Mouse (Mus musculus) kidney, embryonic 15.5 days (tissue): ENCODE results near the gene Plpp3. TPM values are rescaled to one million over a fixed set of nuclear protein-coding genes. Genes with fewer than 3 reads are reported as not detected.
A peak's percentile ranks its signal among the peaks of the same experiment; 100 is the strongest.

Experiments
- ATAC-seq: fragments of 200-750 bp; cut with Nextera tagmentation; replicated peaks from 2 replicates; pipeline ENCODE4 v1.8.0; 2017; ENCODE audit warnings: moderate TSS enrichment; ENCODE audit not compliant: low FRiP score
- H3K27ac ChIP-seq: fragments of 300-500 bp; sonication (generic); 2 replicates; pipeline ENCODE4 v1.5.1; 2015; ENCODE audit warnings: mild to moderate bottlenecking, inconsistent platforms
- H3K27me3 ChIP-seq: fragments of 300-500 bp; sonication (generic); 2 replicates; pipeline ENCODE4 v1.6.1; 2015; ENCODE audit warnings: inconsistent platforms
- H3K36me3 ChIP-seq: fragments of 300-500 bp; sonication (generic); 2 replicates; pipeline ENCODE4 v1.6.1; 2015; ENCODE audit warnings: inconsistent platforms
- H3K4me1 ChIP-seq: fragments of 300-500 bp; sonication (generic); 2 replicates; pipeline ENCODE4 v1.6.1; 2015; ENCODE audit warnings: inconsistent platforms
- H3K4me2 ChIP-seq: fragments of 300-500 bp; sonication (generic); 2 replicates; pipeline ENCODE4 v1.6.1; 2015; ENCODE audit warnings: moderate library complexity, mild to moderate bottlenecking, inconsistent platforms
- H3K4me3 ChIP-seq: fragments of 300-500 bp; sonication (generic); replicated peaks from 2 replicates; pipeline ENCODE4 v1.5.1; 2015; ENCODE audit warnings: mild to moderate bottlenecking, inconsistent platforms
- H3K9ac ChIP-seq: fragments of 300-500 bp; sonication (generic); 2 replicates; pipeline ENCODE4 v1.6.1; 2015; ENCODE audit warnings: mild to moderate bottlenecking, inconsistent platforms
- H3K9me3 ChIP-seq: fragments of 300-500 bp; sonication (generic); replicated peaks from 2 replicates; pipeline ENCODE4 v1.6.1; 2016; ENCODE audit warnings: inconsistent platforms
- WGBS: fragments of 180-500 bp; shearing (Covaris S2); methylation state at CpG from one replicate; pipeline ENCODE4 v1.1.7; 2015; ENCODE audit warnings: mixed read lengths; 5-methylcytosine and 5-hydroxymethylcytosine counted together
- polyA plus RNA-seq: library from polyadenylated mRNA; unstranded; fragments of >200 nt; fragmentation: Nextera tagmentation; extraction: Ambion mirVana; gene quantifications from 2 replicates; pipeline ENCODE4 v1.2.1, GENCODE M21; 2015

The Plpp3 gene
- polyA plus RNA-seq, 1 experiment from 2014 or later, result 65.5 TPM

GRCm38 (mm10) chr4:105273486-105273885 lies 116.3 kb downstream of the Plpp3 start:
- H3K4me1 ChIP-seq, result peaks cover 10% of the 10 kb centered on the region
- no peak for ATAC-seq

GRCm38 (mm10) chr4:105275616-105276015 lies 118.5 kb downstream of the Plpp3 start:
- peaks cover 10% of the 10 kb centered on the region for H3K4me1 ChIP-seq
- WGBS, result 43% methylated on average over 3 of the region's 3 CpGs
- H3K36me3 ChIP-seq, result no peaks in the 10 kb centered on the region
- no peak for ATAC-seq
- no peak overlapping the region for H3K27ac ChIP-seq
- H3K4me3 ChIP-seq, result no peak overlapping the region
- H3K4me2 ChIP-seq, result no peak overlapping the region
- no peaks in the 10 kb centered on the region for H3K27me3 ChIP-seq
- no peaks in the 10 kb centered on the region for H3K9me3 ChIP-seq
- no peak overlapping the region for H3K9ac ChIP-seq

More at GRCm38 (mm10) chr4:105273486-105273885, 116.3 kb downstream of the Plpp3 start:
- H3K27ac ChIP-seq, result no peak overlapping the region
- 83% methylated on average over 4 of the region's 4 CpGs for WGBS
- H3K36me3 ChIP-seq, result no peaks in the 10 kb centered on the region
- H3K27me3 ChIP-seq, result no peaks in the 10 kb centered on the region
- no peak overlapping the region for H3K9ac ChIP-seq
- H3K4me3 ChIP-seq, result no peak overlapping the region
- no peak overlapping the region for H3K4me2 ChIP-seq
- no peaks in the 10 kb centered on the region for H3K9me3 ChIP-seq

- no peak overlapping the region for H3K9ac ChIP-seq
- no peak for ATAC-seq
- H3K36me3 ChIP-seq, result no peaks in the 10 kb centered on the region
- H3K4me2 ChIP-seq, result no peak overlapping the region
- peaks cover 14% of the 10 kb centered on the region for H3K4me1 ChIP-seq
- WGBS, result 53% methylated on average over 14 of the region's 14 CpGs
- 0 out of 2 replicates have a peak overlapping the region, but pooled peaks have one; percentile 6 for H3K27ac ChIP-seq
- H3K4me3 ChIP-seq, result no peak overlapping the region
- H3K9me3 ChIP-seq, result no peaks in the 10 kb centered on the region
- no peaks in the 10 kb centered on the region for H3K27me3 ChIP-seq
These were observed 119.1 kb downstream of the Plpp3 start for GRCm38 (mm10) chr4:105276062-105276795.

- no peak for ATAC-seq
- no peak overlapping the region for H3K4me3 ChIP-seq
These were observed 121.0 kb downstream of the Plpp3 start for GRCm38 (mm10) chr4:105278161-105278560.

GRCm38 (mm10) chr4:105278571-105279410 lies 121.6 kb downstream of the Plpp3 start:
- no peak for ATAC-seq
- H3K27me3 ChIP-seq, result no peaks in the 10 kb centered on the region
- peaks cover 37% of the 10 kb centered on the region for H3K4me1 ChIP-seq
- H3K4me3 ChIP-seq, result no peak overlapping the region
- H3K9ac ChIP-seq, result no peak overlapping the region
- H3K27ac ChIP-seq, result no peak overlapping the region
- no peak overlapping the region for H3K4me2 ChIP-seq
- H3K9me3 ChIP-seq, result no peaks in the 10 kb centered on the region
- H3K36me3 ChIP-seq, result no peaks in the 10 kb centered on the region
- 77% methylated on average over 15 of the region's 15 CpGs for WGBS

More at GRCm38 (mm10) chr4:105278161-105278560, 121.0 kb downstream of the Plpp3 start:
- Histone ChIP-seq H3K9ac (no peak overlapping the region), H3K4me1 (peaks cover 34% of the 10 kb centered on the region), H3K4me2 (no peak overlapping the region), H3K27me3 (no peaks in the 10 kb centered on the region), H3K9me3 (no peaks in the 10 kb centered on the region), H3K27ac (no peak overlapping the region), H3K36me3 (no peaks in the 10 kb centered on the region)
- 59% methylated on average over 9 of the region's 9 CpGs for WGBS

- Histone ChIP-seq H3K4me2 (no peak overlapping the region), H3K36me3 (no peaks in the 10 kb centered on the region), H3K9ac (no peak overlapping the region), H3K27me3 (no peaks in the 10 kb centered on the region), H3K27ac (no peak overlapping the region), H3K4me1 (peaks cover 37% of the 10 kb centered on the region), H3K4me3 (no peak overlapping the region), H3K9me3 (no peaks in the 10 kb centered on the region)
- ATAC-seq, result no peak
- WGBS, result 68% methylated on average over 4 of the region's 4 CpGs
These were observed 122.7 kb downstream of the Plpp3 start for GRCm38 (mm10) chr4:105279806-105280205.

- H3K27me3 ChIP-seq, result no peaks in the 10 kb centered on the region
- H3K4me3 ChIP-seq, result no peak overlapping the region
- H3K9ac ChIP-seq, result no peak overlapping the region
- H3K9me3 ChIP-seq, result no peaks in the 10 kb centered on the region
- peaks cover 30% of the 10 kb centered on the region for H3K4me1 ChIP-seq
- ATAC-seq, result 0 out of 2 replicates have a peak, but pooled peaks have one; percentile 34
- H3K36me3 ChIP-seq, result no peaks in the 10 kb centered on the region
- no peak overlapping the region; the same call in 1 of the 2 replicates for H3K27ac ChIP-seq
- 32% methylated on average over 7 of the region's 7 CpGs for WGBS
- H3K4me2 ChIP-seq, result no peak overlapping the region
These were observed 124.6 kb downstream of the Plpp3 start for GRCm38 (mm10) chr4:105281751-105282231.

Other genes starting within 250 kb of the Plpp3 start
- gene Fyb2, start 243.9 kb upstream of the Plpp3 start, polyA plus RNA-seq, result 0.45 and 0.56 TPM in 2 replicates
- gene Prkaa2, start 47.5 kb upstream of the Plpp3 start, polyA plus RNA-seq, result 6.1 and 6.2 TPM in 2 replicates